In genomic region chr5:76668547-76668946, GRCm38 (mm10) we compare ENCODE assay signal across 14 mouse cellular contexts.
"Had no signal": no experiment of that assay in that cellular context is flagged by ENCODE, and none has a peak within 500 bp of the region (broad histone marks: within the 10 kb centered on the region; RNA-seq: fewer than 3 reads in every experiment).

No protein-coding gene starts in this region.

- H3K4me3 ChIP-seq: left cerebral cortex, adult 2 months; liver, embryonic 13.5 days; lung, embryonic 15.5 days; midbrain, embryonic 12.5 days; myocyte; neural tube, embryonic 12.5 days had no signal

- ATAC-seq: liver, postnatal 0 days had no signal

- H3K27me3 ChIP-seq: liver, embryonic 13.5 days; lung, embryonic 15.5 days; midbrain, embryonic 12.5 days; neural tube, embryonic 12.5 days had no signal

- H3K27ac ChIP-seq: left cerebral cortex, adult 2 months; liver, embryonic 13.5 days; lung, embryonic 15.5 days; midbrain, embryonic 12.5 days; neural tube, embryonic 12.5 days had no signal

- DNase-seq: kidney, adult 11 months; kidney, adult 9 months; kidney, postnatal 10 days; kidney, postnatal 4 days; liver; liver, embryonic 13.5 days; liver, postnatal 0 days; right cerebral cortex, postnatal 14 days; thymus, postnatal 4 days had no signal

- H3K36me3 ChIP-seq: liver, embryonic 13.5 days; lung, embryonic 15.5 days; neural tube, embryonic 12.5 days had no signal

- H3K9ac ChIP-seq: liver, embryonic 13.5 days; liver, postnatal 0 days; lung, embryonic 15.5 days; midbrain, embryonic 12.5 days; neural tube, embryonic 12.5 days had no signal

- H3K9me3 ChIP-seq: liver, embryonic 13.5 days; lung, embryonic 15.5 days; midbrain, embryonic 12.5 days; neural tube, embryonic 12.5 days had no signal

- H3K4me2 ChIP-seq: liver, embryonic 13.5 days; lung, embryonic 15.5 days; midbrain, embryonic 12.5 days; neural tube, embryonic 12.5 days had no signal
